Mouse (Mus musculus) erythroblast, embryonic 14.5 days (primary cell): Measurements from ENCODE around the gene Hdc.

Experiments used
- GATA1 ChIP-seq: IDR thresholded peaks from 2 replicates; pipeline ENCODE4 v1.6.1; 2012; ENCODE audit warnings: low read length, inconsistent platforms, mixed read lengths
- TAL1 ChIP-seq: IDR thresholded peaks from 3 replicates; pipeline ENCODE4 v1.6.1; 2012; ENCODE audit warnings: low read length, inconsistent platforms, mixed read lengths

DNA sequence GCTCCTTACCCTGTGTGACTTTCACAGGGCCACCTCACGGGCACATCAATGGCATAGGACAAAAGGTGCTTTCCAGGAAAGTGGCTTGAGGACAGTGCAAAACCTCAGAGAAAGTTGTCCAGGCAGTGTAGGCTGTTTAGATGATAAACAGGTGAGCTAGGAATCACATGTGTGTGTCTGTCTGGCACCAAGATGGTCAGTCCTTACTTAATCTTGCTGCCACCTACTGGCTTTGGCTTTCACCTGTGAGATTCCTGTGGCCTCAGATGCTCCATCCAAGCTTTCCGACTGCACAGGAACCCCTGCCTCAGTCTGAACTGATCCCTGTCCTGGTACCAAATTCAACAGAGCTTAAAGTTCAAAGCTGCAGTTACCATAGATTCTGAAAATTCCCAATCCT lies 20.7 kb downstream of the Hdc start:
- no peak for TF ChIP-seq GATA1
- no peak for TF ChIP-seq TAL1
